Mouse (Mus musculus): ENCODE data around the gene Rtn3. TPM values are rescaled to one million over a fixed set of nuclear protein-coding genes. Genes with fewer than 3 reads are reported as not detected.

Gene Rtn3
- polyA plus RNA-seq, 1 experiment: 88.7 TPM

- H3K27ac ChIP-seq (ENCODE audit: control insufficient read depth, insufficient read depth, low read depth, low read length): no peak overlapping the region
- no peak for TF ChIP-seq POLR2A (IDR thresholded peaks at IDR 0.05; ENCODE audit: control insufficient read depth, low read depth, low read length)
- TF ChIP-seq CTCF (IDR thresholded peaks at IDR 0.05; ENCODE audit: control insufficient read depth, insufficient read depth, insufficient replicate concordance, low read depth, low read length): no peak
- H3K4me1 ChIP-seq (ENCODE audit: control insufficient read depth, insufficient read depth, low read length): peaks cover 5% of the 10 kb centered on the region
- H3K36me3 ChIP-seq (ENCODE audit: control insufficient read depth, insufficient read depth, low read length): no peaks in the 10 kb centered on the region
- H3K27me3 ChIP-seq (ENCODE audit: control insufficient read depth, insufficient read depth, low read length): no peaks in the 10 kb centered on the region
- H3K4me3 ChIP-seq (ENCODE audit: control insufficient read depth, low read depth, low read length): no peak overlapping the region; the same call in 1 of the 2 replicates
Observed at GRCm38 (mm10) chr19:7484076-7484475, 995 bp upstream of the Rtn3 start.

- H3K36me3 ChIP-seq (ENCODE audit: control insufficient read depth, insufficient read depth, low read length): no peaks in the 10 kb centered on the region
- H3K4me3 ChIP-seq (ENCODE audit: control insufficient read depth, low read depth, low read length): peak overlapping the region; percentile 47; the same call in 1 of the 2 replicates
- H3K27ac ChIP-seq (ENCODE audit: control insufficient read depth, insufficient read depth, low read depth, low read length): peak overlapping the region; percentile 49; the same call in 1 of the 2 replicates
- TF ChIP-seq CTCF (IDR thresholded peaks at IDR 0.05; ENCODE audit: control insufficient read depth, insufficient read depth, insufficient replicate concordance, low read depth, low read length) (no peak), POLR2A (IDR thresholded peaks at IDR 0.05; ENCODE audit: control insufficient read depth, low read depth, low read length) (no peak)
- no peaks in the 10 kb centered on the region for H3K27me3 ChIP-seq (ENCODE audit: control insufficient read depth, insufficient read depth, low read length)
- H3K4me1 ChIP-seq (ENCODE audit: control insufficient read depth, insufficient read depth, low read length): peaks cover 5% of the 10 kb centered on the region
Observed at GRCm38 (mm10) chr19:7483512-7483882, 416 bp upstream of the Rtn3 start.

- Histone ChIP-seq H3K36me3 (ENCODE audit: control insufficient read depth, insufficient read depth, low read length) (no peaks in the 10 kb centered on the region), H3K27ac (ENCODE audit: control insufficient read depth, insufficient read depth, low read depth, low read length) (peak overlapping the region; percentile 96), H3K27me3 (ENCODE audit: control insufficient read depth, insufficient read depth, low read length) (no peaks in the 10 kb centered on the region), H3K4me1 (ENCODE audit: control insufficient read depth, insufficient read depth, low read length) (peaks cover 5% of the 10 kb centered on the region), H3K4me3 (ENCODE audit: control insufficient read depth, low read depth, low read length) (peak overlapping the region; percentile 97)
- TF ChIP-seq POLR2A (IDR thresholded peaks at IDR 0.05; ENCODE audit: control insufficient read depth, low read depth, low read length): no peak
- TF ChIP-seq CTCF (IDR thresholded peaks at IDR 0.05; ENCODE audit: control insufficient read depth, insufficient read depth, insufficient replicate concordance, low read depth, low read length): no peak
Observed at GRCm38 (mm10) chr19:7482266-7482598, 849 bp downstream of the Rtn3 start.

GRCm38 (mm10) chr19:7481541-7482265 is 1.4 kb downstream of the Rtn3 start:
- no peaks in the 10 kb centered on the region for H3K36me3 ChIP-seq (ENCODE audit: control insufficient read depth, insufficient read depth, low read length)
- no peaks in the 10 kb centered on the region for H3K27me3 ChIP-seq (ENCODE audit: control insufficient read depth, insufficient read depth, low read length)
- peaks cover 5% of the 10 kb centered on the region for H3K4me1 ChIP-seq (ENCODE audit: control insufficient read depth, insufficient read depth, low read length)
- no peak for TF ChIP-seq CTCF (IDR thresholded peaks at IDR 0.05; ENCODE audit: control insufficient read depth, insufficient read depth, insufficient replicate concordance, low read depth, low read length)
- no peak for TF ChIP-seq POLR2A (IDR thresholded peaks at IDR 0.05; ENCODE audit: control insufficient read depth, low read depth, low read length)
- peak overlapping the region; percentile 62 for H3K27ac ChIP-seq (ENCODE audit: control insufficient read depth, insufficient read depth, low read depth, low read length)
- H3K4me3 ChIP-seq (ENCODE audit: control insufficient read depth, low read depth, low read length): peak overlapping the region; percentile 97

GRCm38 (mm10) chr19:7479751-7480248 is 3.3 kb downstream of the Rtn3 start:
- Histone ChIP-seq H3K27ac (ENCODE audit: control insufficient read depth, insufficient read depth, low read depth, low read length) (no peak overlapping the region), H3K27me3 (ENCODE audit: control insufficient read depth, insufficient read depth, low read length) (no peaks in the 10 kb centered on the region), H3K4me3 (ENCODE audit: control insufficient read depth, low read depth, low read length) (no peak overlapping the region), H3K4me1 (ENCODE audit: control insufficient read depth, insufficient read depth, low read length) (peaks cover 5% of the 10 kb centered on the region), H3K36me3 (ENCODE audit: control insufficient read depth, insufficient read depth, low read length) (no peaks in the 10 kb centered on the region)
- TF ChIP-seq CTCF (IDR thresholded peaks at IDR 0.05; ENCODE audit: control insufficient read depth, insufficient read depth, insufficient replicate concordance, low read depth, low read length): no peak
- no peak for TF ChIP-seq POLR2A (IDR thresholded peaks at IDR 0.05; ENCODE audit: control insufficient read depth, low read depth, low read length)

GRCm38 (mm10) chr19:7470643-7471042 is 12.4 kb downstream of the Rtn3 start:
- H3K27ac ChIP-seq (ENCODE audit: control insufficient read depth, insufficient read depth, low read depth, low read length): no peak overlapping the region
- H3K36me3 ChIP-seq (ENCODE audit: control insufficient read depth, insufficient read depth, low read length): no peaks in the 10 kb centered on the region; the same call in 1 of the 2 replicates
- H3K4me1 ChIP-seq (ENCODE audit: control insufficient read depth, insufficient read depth, low read length): no peaks in the 10 kb centered on the region
- TF ChIP-seq CTCF (IDR thresholded peaks at IDR 0.05; ENCODE audit: control insufficient read depth, insufficient read depth, insufficient replicate concordance, low read depth, low read length) (no peak), POLR2A (IDR thresholded peaks at IDR 0.05; ENCODE audit: control insufficient read depth, low read depth, low read length) (no peak)
- no peaks in the 10 kb centered on the region for H3K27me3 ChIP-seq (ENCODE audit: control insufficient read depth, insufficient read depth, low read length)
- no peak overlapping the region for H3K4me3 ChIP-seq (ENCODE audit: control insufficient read depth, low read depth, low read length)

GRCm38 (mm10) chr19:7467915-7468314 is 15.2 kb downstream of the Rtn3 start:
- H3K4me3 ChIP-seq (ENCODE audit: control insufficient read depth, low read depth, low read length): no peak overlapping the region
- H3K27me3 ChIP-seq (ENCODE audit: control insufficient read depth, insufficient read depth, low read length): no peaks in the 10 kb centered on the region
- TF ChIP-seq CTCF (IDR thresholded peaks at IDR 0.05; ENCODE audit: control insufficient read depth, insufficient read depth, insufficient replicate concordance, low read depth, low read length): no peak
- TF ChIP-seq POLR2A (IDR thresholded peaks at IDR 0.05; ENCODE audit: control insufficient read depth, low read depth, low read length): no peak
- no peaks in the 10 kb centered on the region; the same call in 1 of the 2 replicates for H3K36me3 ChIP-seq (ENCODE audit: control insufficient read depth, insufficient read depth, low read length)
- H3K27ac ChIP-seq (ENCODE audit: control insufficient read depth, insufficient read depth, low read depth, low read length): no peak overlapping the region
- H3K4me1 ChIP-seq (ENCODE audit: control insufficient read depth, insufficient read depth, low read length): no peaks in the 10 kb centered on the region

Data from testis, adult 2 months (tissue).